Mouse (Mus musculus) urinary bladder, postnatal 36 days (tissue): ENCODE measurements around the gene Slc39a1.
"Not testable (repeated sequence)": the region's sequence is repeated elsewhere in the genome, so short reads cannot be mapped to it uniquely, and the experiment has no call there.

Source experiments
- DNase-seq, 2 experiments: peaks; one replicate each; pipeline ENCODE4 v3.0.0; 2022; ENCODE audit warnings: low spot score in 2 of 2, mixed read lengths in 1 of 2

The Slc39a1 gene

DNA sequence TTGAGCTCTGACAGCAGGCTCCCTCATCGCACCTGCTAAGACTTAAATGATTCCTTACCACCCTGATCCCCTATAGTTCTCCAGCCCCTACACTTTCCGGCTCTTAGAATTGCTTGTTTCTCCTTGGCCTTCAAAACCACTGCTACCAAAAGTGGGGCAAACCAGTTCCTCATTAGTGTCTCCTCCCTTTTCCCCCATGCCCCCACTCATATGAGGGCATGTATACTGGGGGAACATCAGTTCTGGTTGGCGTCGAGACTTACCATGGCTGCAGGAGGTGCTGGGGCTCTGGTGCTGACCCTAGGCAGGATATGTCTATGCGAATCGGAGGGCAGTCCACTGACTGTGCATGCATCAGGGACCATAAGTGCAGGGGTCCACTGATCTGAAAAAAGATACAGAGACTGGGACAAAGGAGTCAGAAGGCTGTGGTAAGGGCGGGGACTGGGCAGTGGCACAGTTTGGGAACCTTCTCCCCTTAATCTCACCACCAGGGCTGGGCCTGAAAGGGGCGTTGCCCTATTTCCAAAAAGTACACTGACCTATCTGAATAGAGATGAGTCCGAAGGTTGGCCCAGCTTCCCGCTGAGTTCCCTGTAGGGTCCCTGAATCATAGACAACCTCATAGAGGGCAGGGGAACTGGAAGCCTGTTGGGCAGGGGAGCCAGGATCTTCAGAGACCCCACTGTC, 6.2 kb upstream of the Slc39a1 start:
- DNase-seq = no peak

DNA sequence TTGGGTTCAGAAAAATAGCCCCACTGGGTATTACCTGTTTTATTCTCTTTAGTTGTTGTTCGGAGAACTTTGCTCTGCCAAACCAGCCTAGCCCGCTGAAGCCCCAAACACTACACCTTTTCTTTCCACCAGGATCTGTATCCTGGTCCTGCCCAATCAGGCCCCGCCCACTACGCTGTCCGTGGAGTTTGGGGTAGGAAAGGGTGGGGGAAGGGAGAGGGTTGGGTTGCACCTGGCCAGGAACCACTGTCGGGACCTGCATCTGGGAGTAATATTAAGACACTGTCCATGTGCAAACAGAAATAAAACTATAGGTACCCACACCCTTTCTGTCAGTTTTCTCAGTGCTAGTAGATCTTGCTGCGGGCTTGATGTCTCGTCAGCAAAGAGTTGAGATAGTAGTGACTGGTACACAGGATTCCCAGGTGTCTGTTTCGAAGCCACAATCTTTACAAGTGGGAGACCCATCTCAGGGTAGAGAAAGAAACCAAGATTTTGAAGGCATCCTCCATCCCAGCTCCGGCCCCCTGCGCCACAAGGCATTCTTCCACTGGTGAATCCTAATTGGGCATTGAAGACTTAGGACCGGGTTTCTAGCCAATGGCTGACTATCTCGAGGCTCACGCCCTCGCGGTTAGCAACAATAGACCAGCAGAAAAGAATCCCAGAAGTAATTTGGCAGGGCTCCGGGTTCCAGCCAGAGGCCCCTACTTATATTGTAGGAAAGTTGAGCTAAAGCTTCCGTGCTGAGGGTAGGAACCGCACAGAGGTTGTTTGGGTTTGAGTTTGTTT, 4.8 kb upstream of the Slc39a1 start, which contains the start of gene Creb3l4:
Gene Creb3l4, minus strand, starts transcription at position 529 of the 792 bp plus-strand sequence.
- DNase-seq = peak in 1 of 2 experiments; percentile 32

DNA sequence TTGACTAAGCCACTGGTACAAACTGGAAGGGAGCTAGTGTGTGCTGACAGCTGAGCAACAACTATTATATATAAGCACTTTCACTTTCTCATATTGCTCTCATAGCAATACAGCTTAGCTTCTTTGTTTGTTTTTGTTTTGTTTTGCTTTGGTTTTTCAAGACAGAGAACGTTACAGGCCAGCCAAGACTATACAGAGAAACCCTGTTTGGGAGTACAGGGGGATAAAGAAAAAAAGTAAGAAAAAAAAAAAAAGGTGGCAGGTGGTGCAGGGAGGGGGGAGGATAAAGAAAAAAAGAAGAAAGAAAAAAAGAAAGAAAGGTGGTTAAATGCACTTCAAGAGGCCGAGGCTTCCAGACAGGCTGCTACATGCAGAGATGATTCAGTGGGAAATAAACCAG, 2.6 kb upstream of the Slc39a1 start:
- DNase-seq = no peak

DNA sequence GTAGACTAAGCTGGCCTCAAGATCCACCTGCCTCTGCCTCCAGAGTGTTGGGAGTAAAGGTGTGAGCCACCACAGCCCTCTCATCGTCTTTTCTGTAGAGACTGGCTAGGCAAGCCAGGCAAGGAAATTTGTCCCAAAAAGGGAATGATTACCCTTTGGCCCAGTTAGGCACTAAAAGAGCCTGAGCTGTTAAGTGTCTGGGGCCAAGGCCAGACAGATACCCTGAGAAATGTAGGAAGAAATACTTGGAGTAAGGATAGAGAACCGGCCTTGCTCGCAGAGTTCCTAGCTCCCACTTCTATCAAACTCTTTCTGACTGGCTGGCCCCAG, 377 bp upstream of the Slc39a1 start:
- DNase-seq = no peak

DNA sequence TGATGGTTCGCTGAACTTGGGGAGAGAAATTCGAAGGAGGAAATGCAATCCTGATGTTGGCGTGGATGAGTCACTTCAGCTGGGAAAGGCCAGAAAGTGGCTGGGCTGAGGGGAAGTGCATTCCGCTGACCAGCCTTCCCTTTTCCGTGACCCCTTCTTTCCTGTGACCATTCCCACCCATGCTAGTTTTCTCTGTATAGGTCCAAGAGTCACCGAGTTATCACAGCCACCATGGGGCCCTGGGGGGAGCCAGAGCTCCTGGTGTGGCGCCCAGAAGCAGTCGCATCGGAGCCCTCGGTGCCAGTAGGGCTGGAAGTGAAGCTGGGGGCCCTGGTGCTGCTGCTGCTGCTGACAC, 751 bp downstream of the Slc39a1 start:
- DNase-seq = peak in 1 of 2 experiments; percentile 38

DNA sequence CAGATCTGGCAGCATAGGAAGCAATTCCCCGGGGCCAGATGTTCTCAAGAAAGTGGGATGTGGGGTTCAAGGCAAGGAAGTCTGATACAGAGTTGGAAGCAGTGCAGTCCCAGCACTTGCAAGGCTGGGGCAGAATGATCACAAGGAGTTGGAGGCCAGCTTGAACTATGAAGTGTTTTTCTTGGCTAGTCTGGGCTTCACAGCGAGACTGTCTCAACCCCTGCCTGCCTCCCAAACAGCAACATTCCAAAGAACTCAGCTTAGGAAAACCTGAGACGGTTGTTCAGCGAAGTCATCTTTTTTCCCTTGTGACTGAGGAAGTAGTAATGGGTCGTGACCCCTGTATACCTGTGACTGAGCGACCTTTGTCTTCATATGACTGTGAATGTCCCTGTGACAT, 2.8 kb downstream of the Slc39a1 start:
- DNase-seq = no peak

DNA sequence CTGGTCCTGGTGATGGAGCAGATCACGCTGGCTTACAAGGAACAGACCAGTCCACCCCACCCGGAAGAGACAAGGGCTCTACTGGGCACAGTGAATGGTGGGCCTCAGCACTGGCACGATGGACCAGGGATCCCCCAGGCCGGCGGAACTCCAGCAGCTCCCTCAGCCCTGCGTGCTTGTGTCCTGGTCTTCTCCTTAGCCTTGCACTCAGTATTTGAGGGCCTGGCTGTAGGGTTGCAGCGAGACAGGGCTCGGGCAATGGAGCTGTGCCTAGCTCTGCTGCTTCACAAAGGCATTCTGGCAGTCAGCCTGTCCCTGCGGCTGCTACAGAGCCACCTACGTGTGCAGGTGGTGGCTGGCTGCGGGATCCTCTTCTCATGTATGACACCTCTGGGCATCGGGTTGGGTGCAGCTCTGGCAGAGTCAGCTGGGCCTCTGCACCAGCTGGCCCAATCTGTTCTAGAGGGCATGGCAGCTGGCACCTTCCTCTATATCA, 3.8 kb downstream of the Slc39a1 start:
- not testable (repeated sequence) for DNase-seq

DNA sequence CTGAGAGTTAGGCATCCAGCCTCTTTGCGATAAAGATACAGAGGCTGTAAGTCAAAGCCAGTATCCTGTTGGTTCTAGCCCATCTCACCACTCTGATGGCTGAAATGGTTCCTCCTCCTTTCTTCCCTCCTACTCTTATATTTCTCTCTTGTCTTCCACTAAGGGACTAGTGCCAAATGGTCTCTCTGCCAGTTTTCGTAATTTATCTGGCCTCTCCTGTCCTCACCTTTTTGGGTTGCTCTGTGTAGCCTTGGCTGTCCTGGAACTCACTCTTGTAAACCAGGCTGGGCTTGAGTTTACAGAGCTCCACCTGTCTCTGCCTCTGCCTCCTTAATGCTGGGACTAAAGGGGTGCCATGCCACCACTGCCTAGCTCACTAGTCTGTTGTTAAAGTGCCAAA, 4.7 kb downstream of the Slc39a1 start:
- DNase-seq = not testable (repeated sequence)

DNA sequence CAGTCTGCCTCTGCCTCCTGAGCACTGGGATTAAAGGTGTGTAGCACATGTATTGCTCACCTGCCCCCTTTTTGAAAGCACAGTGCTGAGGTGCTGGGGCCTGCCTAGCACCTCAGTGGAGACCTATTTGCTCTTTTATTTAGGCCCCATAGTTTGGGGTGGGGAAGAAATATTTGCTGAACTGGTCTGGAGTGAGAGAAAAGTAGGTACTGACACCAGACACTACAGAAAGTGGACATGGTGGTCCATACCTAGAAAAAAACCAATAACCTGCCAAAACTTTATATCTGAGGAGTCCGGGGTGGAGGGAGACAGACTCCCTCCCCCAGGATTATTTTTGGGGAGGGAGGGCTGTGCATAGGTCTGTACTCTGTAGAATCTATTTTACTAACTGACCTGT, 5.2 kb downstream of the Slc39a1 start:
- not testable (repeated sequence) for DNase-seq

DNA sequence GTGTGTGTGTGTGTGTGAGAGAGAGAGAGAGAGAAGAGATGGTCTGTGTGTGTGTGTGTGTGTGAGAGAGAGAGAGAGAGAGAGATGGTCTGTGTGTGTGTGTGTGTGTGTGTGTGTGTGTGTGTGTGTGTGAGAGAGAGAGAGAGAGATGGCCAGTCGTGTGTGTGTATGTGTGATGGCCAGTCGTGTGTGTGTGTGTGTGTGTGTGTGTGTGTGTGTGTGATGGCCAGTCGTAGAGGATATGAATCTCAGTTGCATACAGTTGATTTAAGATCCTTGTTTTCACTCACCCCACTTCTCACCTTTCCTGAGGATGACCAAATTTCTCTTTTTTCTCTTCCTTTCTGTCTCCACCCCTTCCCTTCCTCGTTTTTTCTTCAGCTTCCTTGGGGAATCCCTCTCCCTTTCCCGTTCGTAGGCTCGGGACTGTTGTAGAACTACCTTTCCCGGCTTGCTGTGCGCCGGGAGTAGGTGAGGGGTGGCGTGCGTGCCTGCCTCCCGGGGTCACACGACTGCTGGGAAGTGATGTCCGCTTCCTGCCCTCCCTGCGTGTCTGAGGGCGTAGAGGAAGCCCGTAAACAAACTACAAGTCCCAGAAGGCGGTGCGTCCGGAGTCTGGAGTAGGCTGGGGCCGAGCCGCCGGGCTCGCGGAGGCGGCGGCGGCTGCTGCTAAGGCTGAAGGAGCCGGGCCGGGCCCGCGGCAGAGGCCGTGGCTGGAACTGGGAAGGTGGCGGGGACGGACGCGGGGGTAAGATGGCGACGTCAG, 5.9 kb downstream of the Slc39a1 start, which contains the start of gene Crtc2:
Gene Crtc2, plus strand, starts transcription at position 511 of the 766 bp plus-strand sequence.
- peak; percentile 89 to 96 for DNase-seq

DNA sequence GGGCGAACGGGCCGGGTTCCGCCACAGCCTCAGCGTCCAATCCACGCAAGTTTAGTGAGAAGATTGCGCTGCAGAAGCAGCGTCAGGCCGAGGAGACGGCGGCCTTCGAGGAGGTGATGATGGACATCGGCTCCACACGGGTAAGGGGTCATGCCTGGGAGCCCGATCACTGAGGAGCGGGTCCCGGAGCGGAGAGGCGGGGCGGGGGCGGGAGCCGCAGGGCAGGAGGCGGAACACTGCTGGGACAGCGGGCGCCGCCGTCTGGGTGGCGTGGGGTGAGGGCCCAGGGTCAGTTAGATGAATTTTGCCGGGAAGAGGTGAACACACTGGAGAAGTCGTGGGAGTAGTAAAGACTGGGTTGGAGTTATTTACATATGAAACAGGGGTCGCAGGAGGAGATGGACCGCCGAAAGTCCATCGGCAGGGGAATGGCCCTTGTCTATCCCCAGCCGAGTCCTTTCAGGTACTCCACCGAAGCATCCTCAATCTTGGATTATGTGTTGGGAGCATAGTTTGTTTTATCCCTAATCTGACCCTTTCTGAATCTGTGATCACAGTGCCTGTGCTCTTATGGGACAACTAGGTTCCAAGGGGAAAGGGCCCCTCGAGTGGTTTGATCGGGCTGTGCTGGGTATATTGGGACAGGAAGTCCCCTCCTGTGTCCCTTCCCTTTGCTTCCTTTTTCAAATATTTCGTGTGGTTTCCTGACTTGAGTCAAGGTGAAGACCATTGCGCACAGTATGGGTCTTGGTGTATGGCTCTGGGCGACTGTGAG, 6.6 kb downstream of the Slc39a1 start:
- DNase-seq = peak in 1 of 2 experiments; percentile 35

DNA sequence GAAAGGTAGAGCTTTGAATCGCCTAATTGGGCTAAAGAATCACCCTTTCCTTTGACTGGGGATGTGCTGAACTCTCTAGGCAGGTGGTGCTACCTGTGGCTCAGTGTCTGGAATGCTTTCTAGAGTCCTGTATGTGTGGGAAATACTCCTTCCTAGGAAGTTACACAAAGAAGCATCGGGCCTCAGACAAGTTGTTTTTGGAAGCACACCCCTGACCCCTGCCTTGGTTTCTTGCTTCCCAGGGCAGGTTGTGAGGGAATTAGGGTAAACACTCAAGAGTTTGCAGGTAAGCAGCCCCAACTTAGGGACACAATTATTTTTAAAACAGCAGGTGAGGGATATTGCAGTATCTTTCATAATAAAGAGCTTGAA, 7.2 kb downstream of the Slc39a1 start:
- DNase-seq = no peak

DNA sequence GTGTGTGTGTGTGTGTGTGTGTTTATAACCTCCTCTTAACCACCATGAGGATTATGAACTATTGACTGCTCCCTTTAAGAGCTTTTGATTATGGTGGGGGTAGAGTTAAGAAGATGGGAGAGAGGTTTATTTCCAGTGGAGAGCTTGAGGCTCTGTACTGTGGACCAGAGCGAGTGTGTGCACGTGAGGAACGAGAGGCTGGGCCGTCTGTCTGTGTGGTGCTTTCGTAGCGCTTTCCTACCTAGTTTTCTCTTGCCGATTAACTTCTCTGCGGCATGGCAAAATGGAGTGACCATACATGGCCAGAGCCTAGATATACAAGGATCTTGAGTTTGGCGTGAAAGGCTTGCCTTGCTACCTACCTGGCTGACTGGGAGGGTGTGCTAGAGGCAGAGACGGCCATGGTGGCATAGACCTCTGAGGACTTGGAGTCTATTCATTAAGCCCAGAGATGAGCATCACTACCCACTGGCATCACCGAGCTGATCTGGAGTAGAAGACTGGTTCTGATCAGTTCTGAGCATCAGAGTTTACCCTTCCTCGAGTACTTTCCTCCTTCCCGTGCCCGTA, 7.9 kb downstream of the Slc39a1 start:
- no peak for DNase-seq

DNA sequence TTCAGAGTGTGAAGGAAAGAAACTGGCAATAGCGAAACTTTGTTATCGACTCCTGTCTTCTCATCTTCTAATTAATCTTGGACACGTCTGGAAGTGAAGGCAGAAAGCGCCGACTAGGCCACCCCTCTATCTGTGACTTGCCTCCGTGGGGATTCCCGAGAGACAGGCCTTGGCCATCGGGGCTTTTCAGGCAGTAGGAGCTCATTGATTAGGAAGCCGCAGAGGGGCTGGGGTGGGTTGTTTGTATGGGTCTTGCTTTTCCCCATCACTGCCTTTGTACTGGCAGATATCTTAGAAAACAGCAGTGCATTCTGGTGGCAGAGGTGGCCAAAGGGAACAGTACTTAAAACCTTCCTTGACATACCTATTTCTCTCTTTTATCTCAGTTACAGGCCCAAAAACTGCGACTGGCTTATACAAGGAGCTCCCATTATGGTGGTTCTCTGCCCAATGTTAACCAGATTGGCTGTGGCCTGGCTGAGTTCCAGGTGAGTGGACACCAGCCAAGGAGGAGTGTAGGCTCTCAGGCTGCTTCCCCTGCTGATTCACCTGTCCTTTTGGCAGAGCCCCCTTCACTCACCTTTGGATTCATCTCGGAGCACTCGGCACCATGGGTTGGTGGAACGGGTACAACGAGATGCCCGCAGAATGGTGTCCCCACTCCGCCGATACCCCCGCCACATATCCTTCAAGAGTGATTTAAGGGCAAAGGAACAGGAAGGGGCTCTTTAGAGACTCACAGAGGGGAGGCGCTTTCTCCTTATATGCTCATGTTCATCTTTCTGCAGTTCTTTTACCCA, 9.0 kb downstream of the Slc39a1 start:
- DNase-seq = no peak

DNA sequence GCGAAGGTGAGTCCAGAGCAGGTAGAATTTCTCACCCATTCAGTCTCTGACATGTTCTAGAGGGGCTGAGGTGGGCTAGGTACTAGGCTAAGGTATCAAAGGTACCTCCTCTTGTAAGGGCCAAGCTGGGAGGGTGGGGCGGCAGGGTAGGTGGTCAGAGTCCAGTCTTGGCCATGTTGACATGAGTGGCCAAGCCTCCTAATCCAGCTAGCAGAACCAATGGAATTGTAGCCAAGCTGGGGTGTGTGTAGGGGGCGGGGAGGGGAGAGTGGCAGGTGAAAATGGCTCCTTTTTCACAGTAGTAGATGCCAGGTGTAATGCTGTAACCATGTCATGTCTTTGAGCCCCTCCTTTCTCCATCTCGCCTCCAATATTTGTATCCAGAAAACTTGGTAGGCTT, 10.5 kb downstream of the Slc39a1 start:
- DNase-seq = no peak

DNA sequence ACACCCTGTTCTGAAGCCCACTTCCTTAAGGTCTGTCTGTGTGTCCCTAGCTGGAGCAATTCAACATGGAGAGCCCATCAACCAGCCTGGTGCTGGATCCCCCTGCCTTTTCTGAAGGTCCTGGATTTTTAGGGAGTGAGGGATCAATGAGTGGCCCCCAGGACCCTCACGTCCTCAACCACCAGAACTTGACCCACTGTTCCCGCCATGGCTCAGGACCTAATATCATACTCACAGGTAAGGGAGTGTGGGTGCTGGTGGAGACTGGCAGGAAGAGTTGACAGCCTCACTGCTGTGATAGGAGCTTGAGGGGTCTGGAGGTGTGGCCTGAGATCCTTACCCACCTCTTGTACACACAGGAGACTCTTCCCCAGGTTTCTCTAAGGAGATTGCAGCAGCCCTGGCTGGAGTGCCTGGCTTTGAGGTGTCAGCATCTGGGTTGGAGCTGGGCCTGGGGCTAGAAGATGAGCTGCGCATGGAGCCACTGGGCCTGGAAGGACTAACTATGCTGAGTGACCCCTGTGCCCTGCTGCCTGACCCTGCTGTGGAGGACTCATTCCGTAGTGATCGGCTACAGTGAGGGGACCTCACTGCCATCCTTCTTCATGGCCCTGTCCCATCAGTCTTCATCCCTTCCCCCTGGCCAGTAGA, 15.3 kb downstream of the Slc39a1 start:
- DNase-seq = no peak

DNA sequence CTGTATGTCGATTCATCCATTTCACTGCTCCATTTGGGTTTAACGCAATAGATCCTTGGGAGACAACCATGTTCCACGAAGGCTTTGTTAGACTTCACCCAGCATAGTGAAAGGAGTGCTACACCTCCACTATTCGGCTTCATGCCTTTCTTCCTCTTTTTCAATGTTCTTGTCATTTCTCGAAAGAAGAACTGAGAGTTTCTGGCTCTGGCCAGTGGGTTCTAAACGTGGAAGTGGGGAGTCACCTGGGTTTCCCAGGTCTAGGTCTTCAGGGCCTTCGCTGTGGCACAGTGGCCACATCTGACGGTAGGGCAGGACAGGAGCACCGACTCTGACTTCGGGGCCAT, 16.7 kb downstream of the Slc39a1 start:
- no peak for DNase-seq

DNA sequence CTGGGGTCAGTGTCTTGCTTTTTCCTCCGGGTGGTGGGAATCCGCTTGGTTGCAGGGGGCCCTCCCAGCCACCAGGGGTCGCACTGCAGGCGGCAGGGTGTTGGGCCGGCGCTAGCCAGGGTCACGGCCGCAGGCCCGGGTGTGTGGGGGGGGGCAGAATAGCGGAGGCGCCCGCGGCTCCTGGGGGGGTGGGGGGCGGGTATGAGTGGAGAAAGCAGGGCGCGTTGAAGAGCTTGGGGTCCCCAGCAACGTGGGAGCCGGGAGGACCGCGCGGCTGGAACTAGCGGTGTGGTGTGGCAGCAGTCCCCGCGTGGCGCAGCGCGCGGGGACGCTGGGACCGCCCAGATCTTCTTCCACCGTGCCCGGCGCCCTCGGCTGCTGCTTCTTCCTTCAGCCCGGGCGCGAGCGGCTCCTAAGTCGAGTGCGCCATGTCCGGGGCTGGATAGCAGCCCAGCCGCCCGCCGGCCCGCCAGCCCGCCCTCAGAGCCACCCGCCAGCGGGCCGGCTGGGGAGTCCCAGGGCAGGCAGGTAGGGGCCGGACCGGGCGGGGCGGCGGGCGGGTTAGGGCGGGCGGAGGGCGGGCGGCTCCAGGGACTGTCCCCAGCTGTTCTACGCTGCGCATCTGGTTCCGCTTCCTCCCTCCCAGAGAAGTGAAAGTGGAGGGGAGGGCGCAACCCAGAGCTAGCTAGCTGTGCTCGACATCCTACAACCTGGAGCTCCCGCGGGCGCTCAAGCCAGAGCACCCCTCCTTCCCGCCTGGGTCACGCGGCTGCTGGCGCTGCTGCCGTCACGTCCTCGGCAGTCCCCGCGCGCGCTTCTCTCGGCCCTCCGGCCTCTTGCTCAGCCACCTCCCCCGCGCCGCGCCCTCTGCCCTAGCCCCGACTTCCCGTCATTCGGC, 17.3 kb downstream of the Slc39a1 start, which contains the start of gene Dennd4b:
Gene Dennd4b, plus strand, starts transcription at position 152 of the 898 bp plus-strand sequence.
- DNase-seq = peak; percentile 83 to 89
